Mouse (Mus musculus) limb, embryonic 10.5 days (tissue): ENCODE data around the gene Smg6. TPM values are rescaled to one million over a fixed set of nuclear protein-coding genes. Genes with fewer than 3 reads are reported as not detected.

Experiments
- DNase-seq: peaks from one replicate; pipeline ENCODE4 v3.0.0-alpha.2; 2017; ENCODE audit warnings: low spot score
- H3K27ac ChIP-seq: fragments of 300-500 bp; sonication (generic); 2 replicates; pipeline ENCODE4 v1.5.1; 2016; ENCODE audit warnings: mild to moderate bottlenecking
- H3K27me3 ChIP-seq: fragments of 300-500 bp; sonication (generic); 2 replicates; pipeline ENCODE4 v1.6.1; 2016; ENCODE audit warnings: low read depth, mild to moderate bottlenecking; ENCODE audit not compliant: poor library complexity, severe bottlenecking
- H3K36me3 ChIP-seq: fragments of 300-500 bp; sonication (generic); 2 replicates; pipeline ENCODE4 v1.6.1; 2016; ENCODE audit warnings: mild to moderate bottlenecking, moderate library complexity
- H3K4me1 ChIP-seq: fragments of 300-500 bp; sonication (generic); 2 replicates; pipeline ENCODE4 v1.6.1; 2016
- H3K4me3 ChIP-seq: fragments of 300-500 bp; sonication (generic); 2 replicates; pipeline ENCODE4 v1.5.1; 2016; ENCODE audit warnings: mild to moderate bottlenecking, moderate library complexity
- H3K9me3 ChIP-seq: fragments of 300-500 bp; sonication (generic); replicated peaks from 2 replicates; pipeline ENCODE4 v1.6.1; 2016; ENCODE audit warnings: mild to moderate bottlenecking
- WGBS: fragments of 180-500 bp; shearing (Covaris S2); methylation state at CpG from one replicate; pipeline ENCODE4 v1.1.7; 2016; 5-methylcytosine and 5-hydroxymethylcytosine counted together
- polyA plus RNA-seq: library from polyadenylated mRNA; unstranded; fragments of >200 nt; fragmentation: Nextera tagmentation; extraction: Ambion mirVana; gene quantifications from 2 replicates; pipeline ENCODE4 v1.2.1, GENCODE M21; 2016

Smg6 gene
- polyA plus RNA-seq, 1 experiment from 2014 or later: 21.5 TPM

DNA sequence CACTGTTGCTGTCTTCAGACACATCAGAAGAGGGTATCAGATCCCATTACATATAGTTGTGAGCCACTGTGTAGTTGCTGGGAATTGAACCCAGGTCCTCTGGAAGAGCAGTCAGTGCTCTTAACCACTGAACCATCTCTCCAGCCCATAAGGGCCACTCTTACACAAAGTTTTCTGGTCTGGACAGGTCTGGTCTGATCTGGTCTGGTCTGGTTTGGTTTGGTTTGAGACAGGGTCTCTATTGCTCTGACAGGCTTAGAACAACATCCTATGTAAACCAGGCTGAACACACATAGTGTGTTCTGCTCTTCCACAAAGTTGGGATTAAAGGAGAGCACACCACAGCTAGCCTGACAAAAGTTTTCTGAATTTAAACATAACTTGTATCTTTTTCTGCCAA lies 30.4 kb downstream of the Smg6 start:
- H3K36me3 ChIP-seq: peaks cover 50% of the 10 kb centered on the region

DNA sequence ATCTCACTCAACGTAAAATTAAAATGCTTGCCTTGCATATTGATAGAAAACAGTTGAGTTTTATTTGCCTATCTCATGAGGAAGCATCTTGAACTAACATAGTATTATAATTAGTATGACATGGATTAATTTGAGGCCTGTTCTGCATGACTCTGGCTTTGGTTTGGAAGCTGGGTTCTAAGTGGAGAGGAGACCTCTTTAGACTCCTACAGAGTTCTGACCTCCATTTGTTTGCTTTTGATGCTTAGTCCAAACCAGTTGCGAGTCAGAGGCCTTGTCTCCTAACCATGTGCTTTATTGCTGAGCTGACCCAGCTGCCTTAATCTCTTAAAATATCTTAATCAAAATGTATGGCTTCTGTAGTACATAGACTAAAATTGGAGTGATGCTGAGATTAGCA lies 32.0 kb downstream of the Smg6 start:
- no peak for DNase-seq
- H3K9me3 ChIP-seq: no peaks in the 10 kb centered on the region
- no peaks in the 10 kb centered on the region for H3K4me1 ChIP-seq
- peaks cover 36% of the 10 kb centered on the region for H3K36me3 ChIP-seq
- no peaks in the 10 kb centered on the region for H3K27me3 ChIP-seq
- 92% methylated on average over 2 of the region's 2 CpGs for WGBS
- H3K4me3 ChIP-seq: no peak overlapping the region
- H3K27ac ChIP-seq: no peak overlapping the region

More for the DNA sequence above, 30.4 kb downstream of the Smg6 start:
- H3K27me3 ChIP-seq: no peaks in the 10 kb centered on the region
- no peak overlapping the region for H3K27ac ChIP-seq
- H3K9me3 ChIP-seq: no peaks in the 10 kb centered on the region
- H3K4me3 ChIP-seq: no peak overlapping the region
- DNase-seq: no peak
- H3K4me1 ChIP-seq: no peaks in the 10 kb centered on the region

DNA sequence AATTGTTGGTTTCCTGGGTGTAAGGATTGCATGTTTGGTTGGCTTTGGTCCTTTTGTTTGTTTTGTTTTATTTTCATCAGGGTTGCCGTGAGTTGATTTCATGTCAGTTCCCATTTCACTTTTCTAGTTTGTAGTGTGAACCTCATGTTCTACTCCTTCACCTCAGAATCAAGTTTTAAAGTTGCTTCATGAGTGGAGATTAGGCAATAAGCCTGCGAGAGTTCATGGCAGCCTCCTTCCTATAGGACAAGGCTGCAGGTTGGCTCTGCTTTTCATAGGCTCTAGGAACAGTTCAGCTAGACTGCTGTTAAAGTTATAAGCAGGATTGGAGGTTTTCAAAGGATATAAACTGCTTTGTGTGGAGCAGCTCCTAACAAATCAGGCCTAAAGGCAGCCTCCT lies 33.9 kb downstream of the Smg6 start:
- WGBS: 93% methylated on average over 2 of the region's 2 CpGs
- no peak for DNase-seq
- no peak overlapping the region for H3K27ac ChIP-seq
- no peaks in the 10 kb centered on the region for H3K9me3 ChIP-seq
- no peaks in the 10 kb centered on the region for H3K4me1 ChIP-seq
- peaks cover 20% of the 10 kb centered on the region for H3K36me3 ChIP-seq
- H3K27me3 ChIP-seq: no peaks in the 10 kb centered on the region
- H3K4me3 ChIP-seq: no peak overlapping the region

DNA sequence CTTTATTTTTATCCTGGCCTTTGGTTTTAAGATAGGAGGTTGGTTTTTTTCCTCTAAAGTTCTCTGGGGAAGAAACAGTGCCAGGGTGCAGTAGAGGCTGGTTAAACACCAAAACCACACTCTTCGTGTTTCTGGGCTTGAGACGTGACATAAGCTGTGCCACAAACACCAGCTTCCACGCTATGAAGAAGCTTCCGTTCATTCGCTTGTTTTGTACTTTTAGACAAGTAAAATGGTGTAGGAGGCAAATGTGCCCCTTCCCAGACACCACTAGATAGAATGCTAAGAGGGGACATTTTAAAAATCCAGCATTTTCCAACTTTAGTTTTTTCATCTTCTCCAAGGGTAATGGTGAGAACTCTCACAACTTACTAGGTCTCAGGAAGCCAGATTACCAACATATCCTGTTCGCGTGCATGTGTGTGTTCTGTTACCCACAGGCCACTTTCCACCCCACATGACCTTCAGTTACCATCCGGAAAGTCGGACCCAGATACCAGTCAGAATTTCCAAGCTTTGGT lies 34.5 kb downstream of the Smg6 start:
- H3K36me3 ChIP-seq: peaks cover 16% of the 10 kb centered on the region
- H3K4me3 ChIP-seq: no peak overlapping the region
- 97% methylated on average over 9 of the region's 9 CpGs for WGBS
- no peaks in the 10 kb centered on the region for H3K27me3 ChIP-seq
- no peaks in the 10 kb centered on the region for H3K9me3 ChIP-seq
- no peak for DNase-seq
- H3K4me1 ChIP-seq: no peaks in the 10 kb centered on the region
- H3K27ac ChIP-seq: no peak overlapping the region

DNA sequence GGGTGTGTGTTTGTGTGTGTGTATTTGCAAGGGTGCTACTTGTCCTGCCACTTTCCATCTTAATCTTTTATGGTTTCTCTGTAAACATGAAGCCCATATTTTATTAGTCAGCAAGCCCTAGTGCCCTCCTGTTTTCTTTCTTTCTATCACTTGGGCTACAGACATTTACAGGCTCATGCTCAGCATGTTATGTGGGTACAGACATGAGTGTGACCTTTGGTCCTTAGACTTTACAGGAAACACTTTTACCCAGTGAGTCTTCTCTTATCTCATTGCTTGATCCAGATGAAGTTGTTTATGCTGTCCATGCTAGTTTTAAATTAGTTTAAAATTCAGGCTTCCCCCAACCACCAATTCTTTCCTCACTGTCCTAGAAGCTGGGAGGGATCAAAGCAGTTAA lies 36.3 kb downstream of the Smg6 start:
- DNase-seq: no peak
- peaks cover 13% of the 10 kb centered on the region for H3K36me3 ChIP-seq
- no peak overlapping the region for H3K27ac ChIP-seq
- H3K9me3 ChIP-seq: no peaks in the 10 kb centered on the region
- H3K27me3 ChIP-seq: no peaks in the 10 kb centered on the region
- no peaks in the 10 kb centered on the region for H3K4me1 ChIP-seq
- no peak overlapping the region for H3K4me3 ChIP-seq

DNA sequence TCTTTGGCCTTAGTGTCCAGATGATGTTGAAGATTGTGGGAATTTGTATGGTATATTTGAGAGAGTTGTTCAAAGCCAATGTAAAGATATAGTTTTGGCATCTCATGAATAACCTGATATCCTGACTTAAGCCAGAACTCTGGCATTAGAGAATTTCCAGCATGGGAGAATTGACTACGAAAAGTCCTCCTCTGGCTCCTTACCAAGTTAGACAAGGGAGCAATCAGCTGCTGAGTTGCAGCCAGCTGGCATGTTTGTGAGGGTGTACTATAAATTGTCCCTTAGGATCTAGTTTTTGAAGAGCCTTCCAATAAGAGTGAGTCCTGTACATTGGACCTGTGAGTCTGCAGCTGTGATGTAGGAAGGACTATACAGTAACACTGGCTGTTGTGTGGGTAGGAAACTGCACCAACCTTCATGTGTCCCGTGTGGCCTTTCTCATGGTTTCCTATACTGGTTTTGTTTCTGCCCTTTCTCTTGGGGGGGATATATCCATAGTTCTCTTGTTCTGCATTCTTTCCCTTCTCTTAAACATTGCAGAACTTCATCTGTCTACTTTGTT lies 37.3 kb downstream of the Smg6 start:
- Histone ChIP-seq H3K4me1 (no peaks in the 10 kb centered on the region), H3K4me3 (no peak overlapping the region), H3K27me3 (no peaks in the 10 kb centered on the region), H3K9me3 (no peaks in the 10 kb centered on the region), H3K27ac (no peak overlapping the region), H3K36me3 (peaks cover 16% of the 10 kb centered on the region)
- no peak for DNase-seq
- 89% methylated on average over 2 of the region's 2 CpGs for WGBS

DNA sequence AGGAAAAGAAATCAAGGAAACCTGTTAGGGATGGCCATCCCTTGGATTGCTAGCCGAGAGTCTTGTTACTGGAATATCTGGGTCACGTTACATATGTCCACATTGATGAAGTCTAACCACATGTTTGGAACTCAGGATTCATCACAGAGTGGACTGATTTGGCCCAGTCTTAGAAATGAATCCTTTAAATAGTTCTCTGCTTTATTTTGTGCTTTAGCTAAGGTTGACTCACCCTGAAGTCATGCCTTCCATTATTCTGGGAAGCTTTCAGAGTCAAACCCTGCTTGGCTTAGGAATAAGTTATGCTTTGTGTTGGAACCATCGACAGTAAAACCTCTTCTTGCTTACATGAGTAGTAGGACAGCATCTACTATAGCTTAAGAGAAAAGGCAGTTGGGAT lies 39.9 kb downstream of the Smg6 start:
- Histone ChIP-seq H3K4me3 (no peak overlapping the region), H3K9me3 (no peaks in the 10 kb centered on the region), H3K4me1 (no peaks in the 10 kb centered on the region), H3K27me3 (no peaks in the 10 kb centered on the region), H3K36me3 (peaks cover 14% of the 10 kb centered on the region), H3K27ac (no peak overlapping the region)
- no peak for DNase-seq
- 95% methylated on average over 3 of the region's 3 CpGs for WGBS

DNA sequence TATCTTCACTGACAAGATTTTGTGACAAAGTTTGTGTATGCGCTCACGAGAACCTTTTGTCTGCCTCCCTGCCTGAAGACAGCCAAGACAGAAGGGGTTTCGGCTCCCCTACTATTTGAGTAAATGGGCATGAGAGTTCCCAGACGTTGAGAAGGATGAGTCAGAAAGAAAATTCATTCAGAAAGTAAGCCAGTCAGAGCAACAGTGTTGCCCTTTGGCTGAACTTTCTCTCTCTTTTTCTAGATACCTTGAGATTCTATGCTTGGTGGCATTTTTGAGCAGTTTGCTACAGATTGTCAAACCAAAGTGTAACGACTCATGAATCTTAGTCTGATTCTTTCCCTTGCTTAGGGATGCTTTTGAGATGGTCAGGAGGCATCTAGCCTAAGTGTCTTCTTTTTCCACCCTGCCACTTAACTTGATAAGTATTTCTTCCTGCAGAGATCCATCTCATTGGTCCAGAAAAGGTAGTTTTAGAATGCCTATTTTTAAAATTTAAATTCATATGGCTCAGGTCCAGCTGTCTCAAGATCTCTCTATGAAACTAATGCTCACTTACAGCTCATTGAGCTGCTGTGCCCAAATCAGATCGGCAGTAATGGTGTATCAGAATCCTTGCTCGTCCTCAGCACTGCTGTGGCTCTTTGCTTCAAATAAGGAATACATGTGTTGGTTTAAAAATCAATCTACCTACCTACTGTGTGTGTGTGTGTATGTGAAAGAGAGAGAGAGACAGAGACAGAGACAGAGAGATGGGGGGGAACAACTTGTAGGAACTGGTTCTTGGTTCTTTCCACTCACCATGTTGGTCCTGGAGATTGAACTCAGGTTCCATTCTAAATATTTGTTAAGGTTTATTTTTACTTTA lies 47.9 kb downstream of the Smg6 start:
- Histone ChIP-seq H3K36me3 (peaks cover 20% of the 10 kb centered on the region), H3K27me3 (no peaks in the 10 kb centered on the region), H3K27ac (no peak overlapping the region), H3K4me1 (no peaks in the 10 kb centered on the region), H3K4me3 (no peak overlapping the region), H3K9me3 (no peaks in the 10 kb centered on the region)
- WGBS: 89% methylated on average over 7 of the region's 7 CpGs
- no peak for DNase-seq

DNA sequence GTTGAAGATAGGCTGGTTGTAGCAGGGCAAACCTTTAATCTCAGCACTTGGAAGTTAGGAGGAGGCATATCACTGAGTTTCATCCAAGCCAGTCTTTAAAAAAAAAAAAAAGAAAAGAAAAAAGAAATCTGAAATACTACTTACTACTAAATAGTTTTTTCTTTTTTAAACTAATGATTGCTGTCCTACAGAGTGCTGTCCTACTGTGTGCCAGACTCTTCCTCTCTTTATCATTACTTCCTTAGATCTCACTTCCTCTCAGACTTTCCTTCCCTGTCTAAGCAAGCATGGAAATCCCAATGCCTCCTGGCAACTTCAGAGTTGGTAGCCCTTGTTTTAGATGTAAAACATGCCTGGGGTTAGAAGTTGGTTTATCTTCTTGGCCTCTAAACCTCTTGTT lies 49.0 kb downstream of the Smg6 start:
- Histone ChIP-seq H3K4me1 (no peaks in the 10 kb centered on the region), H3K27ac (no peak overlapping the region), H3K27me3 (no peaks in the 10 kb centered on the region), H3K4me3 (no peak overlapping the region), H3K9me3 (no peaks in the 10 kb centered on the region), H3K36me3 (peaks cover 20% of the 10 kb centered on the region)
- no peak for DNase-seq

DNA sequence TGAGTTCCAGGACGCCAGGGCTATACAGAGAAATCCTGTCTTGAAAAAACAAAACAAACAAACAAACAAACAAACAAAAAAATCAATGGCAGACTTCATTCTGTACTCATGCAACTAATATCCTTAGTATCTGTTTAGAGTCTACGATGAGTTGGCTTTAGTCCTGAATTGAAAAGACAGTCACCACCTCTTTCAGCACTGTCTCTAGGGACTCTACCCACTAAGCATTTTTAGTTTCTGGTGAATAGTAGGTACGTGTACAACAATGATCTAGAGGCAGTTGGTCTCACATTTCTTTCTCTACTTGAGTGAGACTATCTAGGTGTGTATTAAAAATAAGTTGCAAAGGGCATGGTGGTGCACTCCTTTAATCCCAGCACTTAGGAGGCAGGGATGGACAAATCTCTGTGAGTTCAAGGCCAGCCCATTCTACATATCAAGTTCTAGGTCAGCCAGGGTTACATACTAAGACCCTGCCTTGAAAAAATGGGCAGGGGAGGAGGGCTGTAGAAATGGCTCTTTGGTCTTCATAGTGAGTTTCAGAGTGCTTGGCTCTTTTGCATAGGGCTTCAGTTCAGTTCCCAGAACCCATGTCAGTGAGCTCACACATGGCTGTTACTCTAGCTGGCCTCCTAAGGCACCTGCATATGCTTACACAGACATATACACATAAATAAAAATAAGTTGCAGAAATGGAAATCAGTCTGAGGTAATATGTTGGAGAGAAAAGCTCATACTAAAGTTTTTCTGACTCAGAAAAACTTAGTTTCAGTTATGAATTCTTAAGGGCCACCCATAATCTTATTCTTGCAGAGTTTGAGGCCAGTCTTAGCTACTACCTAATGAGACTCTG lies 51.4 kb downstream of the Smg6 start:
- DNase-seq: no peak
- WGBS: 89% methylated on average over 3 of the region's 3 CpGs
- H3K36me3 ChIP-seq: peaks cover 16% of the 10 kb centered on the region
- H3K27ac ChIP-seq: no peak overlapping the region
- H3K4me1 ChIP-seq: no peaks in the 10 kb centered on the region
- H3K9me3 ChIP-seq: no peaks in the 10 kb centered on the region
- no peaks in the 10 kb centered on the region for H3K27me3 ChIP-seq
- no peak overlapping the region for H3K4me3 ChIP-seq

DNA sequence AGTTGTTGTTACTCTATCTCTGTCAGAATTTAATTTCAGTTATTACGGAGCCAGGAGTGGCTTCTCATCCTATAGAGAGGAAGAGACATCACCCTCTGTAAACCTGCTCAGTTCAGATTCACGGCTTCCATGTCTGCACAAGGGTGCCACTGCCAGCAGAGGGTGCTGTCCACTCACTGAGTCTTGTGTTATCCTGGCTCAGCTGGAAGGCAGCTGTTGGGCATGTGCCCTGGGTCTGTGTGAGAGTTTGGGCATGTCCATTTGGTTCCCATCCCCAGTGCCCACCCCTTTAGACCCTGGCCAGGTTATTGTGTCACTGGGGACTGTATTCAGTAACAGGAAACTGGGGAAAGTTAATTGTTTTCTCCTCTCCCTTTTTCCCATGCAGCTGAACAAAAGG lies 55.8 kb downstream of the Smg6 start:
- no peak overlapping the region for H3K27ac ChIP-seq
- peaks cover 23% of the 10 kb centered on the region for H3K36me3 ChIP-seq
- peak; percentile 87 for DNase-seq
- no peak overlapping the region for H3K4me3 ChIP-seq
- 57% methylated on average over 2 of the region's 2 CpGs for WGBS
- no peaks in the 10 kb centered on the region for H3K4me1 ChIP-seq
- no peaks in the 10 kb centered on the region for H3K9me3 ChIP-seq
- H3K27me3 ChIP-seq: no peaks in the 10 kb centered on the region

DNA sequence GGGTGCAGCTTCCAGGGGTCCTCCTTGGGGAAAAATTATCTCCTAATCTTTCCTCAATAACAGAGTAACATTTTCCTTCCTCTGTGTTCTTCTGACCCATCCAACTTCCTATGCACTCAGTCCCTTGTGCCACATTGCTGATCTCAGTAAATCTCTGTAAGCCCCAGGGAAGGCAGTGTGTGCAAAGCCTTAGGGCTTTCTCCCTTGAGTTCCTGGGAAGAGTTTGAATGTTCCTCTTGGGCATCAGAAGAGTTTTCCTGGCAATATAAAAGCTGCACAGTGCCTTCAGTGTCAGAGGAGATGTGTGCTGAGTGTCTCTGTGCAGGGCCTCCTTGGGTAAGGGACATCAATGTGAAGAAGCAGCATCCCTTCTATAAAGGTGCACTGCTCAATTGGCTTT lies 56.6 kb downstream of the Smg6 start:
- Histone ChIP-seq H3K9me3 (no peaks in the 10 kb centered on the region), H3K27ac (no peak overlapping the region), H3K36me3 (peaks cover 23% of the 10 kb centered on the region), H3K4me1 (no peaks in the 10 kb centered on the region), H3K4me3 (no peak overlapping the region), H3K27me3 (no peaks in the 10 kb centered on the region)
- DNase-seq: no peak

DNA sequence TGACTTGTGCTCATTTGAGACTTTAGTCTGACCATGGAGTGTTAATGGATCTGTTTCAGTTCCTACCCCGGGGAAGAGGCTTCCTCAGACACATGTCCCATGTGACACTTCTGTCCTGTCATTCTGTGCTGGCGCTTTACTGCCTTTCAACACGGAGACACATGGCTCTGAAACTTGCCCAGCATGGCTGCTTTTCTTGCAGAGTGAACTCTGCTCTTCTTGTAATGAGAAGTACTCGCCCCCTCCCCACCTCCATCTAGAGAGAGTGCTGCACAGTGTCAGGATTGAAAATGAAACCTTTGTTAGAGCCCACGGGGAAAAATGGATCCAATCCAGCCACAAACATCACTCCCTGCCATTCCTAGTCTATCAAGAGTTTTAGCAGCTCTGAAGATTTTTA lies 62.5 kb downstream of the Smg6 start:
- no peak overlapping the region for H3K4me3 ChIP-seq
- DNase-seq: no peak
- WGBS: 66% methylated on average over 5 of the region's 5 CpGs
- peaks cover 45% of the 10 kb centered on the region for H3K36me3 ChIP-seq
- peaks cover 25% of the 10 kb centered on the region for H3K4me1 ChIP-seq
- no peaks in the 10 kb centered on the region for H3K9me3 ChIP-seq
- no peak overlapping the region for H3K27ac ChIP-seq
- no peaks in the 10 kb centered on the region for H3K27me3 ChIP-seq
